13 mouse cellular contexts compared by ENCODE assay signal in the genomic region with DNA sequence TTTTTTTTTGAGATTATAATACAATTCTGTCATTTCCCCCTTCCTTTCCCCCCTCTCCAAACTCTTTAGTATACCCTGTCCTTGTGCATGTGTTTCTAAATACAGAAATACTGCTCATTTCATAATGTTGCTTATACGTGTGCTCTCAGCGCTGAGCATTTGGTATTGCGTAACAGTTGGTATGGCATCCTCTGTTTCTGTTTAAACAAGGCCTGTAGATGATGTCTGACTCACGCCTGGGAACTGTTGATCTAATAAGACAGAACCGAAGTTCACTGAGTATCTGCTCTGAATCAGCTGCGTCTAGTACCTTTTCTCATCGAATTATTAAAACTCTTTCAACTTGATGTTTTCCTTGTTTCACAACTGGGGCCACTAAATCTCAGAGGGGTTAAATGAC. TPM values are rescaled to one million over a fixed set of nuclear protein-coding genes. Genes with fewer than 3 reads are reported as not detected.
A peak's percentile ranks its signal among the peaks of the same experiment; 100 is the strongest.
DNase-seq lines count a peak whose midpoint lies in the region; ATAC-seq lines count a peak whose summit lies in the region.
"Had no signal": no experiment of that assay in that cellular context is flagged by ENCODE, and none has a peak within 500 bp of the region (broad histone marks: within the 10 kb centered on the region; RNA-seq: fewer than 3 reads in every experiment).

No protein-coding gene starts in this region.

- DNase-seq in frontal cortex, postnatal 14 days (ENCODE audit: low spot score in 2 of 2), result no peak
- DNase-seq in 3134 (ENCODE audit: extremely low read depth, insufficient read length, low spot score), result peak; percentile 38
- DNase-seq in brain, adult 2 months (ENCODE audit: low read depth, low spot score), result peak; percentile 57
- DNase-seq in cerebellum, postnatal 4 days (ENCODE audit: low spot score in 2 of 2), result no peak
- DNase-seq in cerebellum, adult 11-12 months, result no peak
- DNase-seq: cerebellum, postnatal 14 days; gastrocnemius, postnatal 25 days; heart, postnatal 14 days had no signal

- H3K9me3 ChIP-seq in liver, embryonic 15.5 days (replicated peaks), result no peaks in the 10 kb centered on the region
- no peaks in the 10 kb centered on the region for H3K9me3 ChIP-seq in kidney, embryonic 16.5 days (ENCODE audit: low read length)
- H3K9me3 ChIP-seq: limb, embryonic 15.5 days; midbrain, embryonic 13.5 days had no signal

- H3K9ac ChIP-seq in liver, embryonic 15.5 days, result no peak overlapping the region
- H3K9ac ChIP-seq in kidney, embryonic 16.5 days (replicated peaks; ENCODE audit: low read length), result no peak overlapping the region
- H3K9ac ChIP-seq: limb, embryonic 15.5 days; midbrain, embryonic 13.5 days had no signal

- H3K27me3 ChIP-seq in liver, embryonic 15.5 days, result no peaks in the 10 kb centered on the region
- no peaks in the 10 kb centered on the region for H3K27me3 ChIP-seq in kidney, embryonic 16.5 days (ENCODE audit: insufficient read depth, low read length)
- H3K27me3 ChIP-seq: limb, embryonic 15.5 days; midbrain, embryonic 13.5 days had no signal

- no peak overlapping the region for H3K27ac ChIP-seq in liver, embryonic 15.5 days (replicated peaks)
- no peak overlapping the region for H3K27ac ChIP-seq in kidney, embryonic 16.5 days (ENCODE audit: low read length)
- H3K27ac ChIP-seq: limb, embryonic 15.5 days; midbrain, embryonic 13.5 days had no signal

- H3K4me1 ChIP-seq in liver, embryonic 15.5 days (replicated peaks), result no peaks in the 10 kb centered on the region
- H3K4me1 ChIP-seq in kidney, embryonic 16.5 days (ENCODE audit: insufficient read depth, low read length), result no peaks in the 10 kb centered on the region
- H3K4me1 ChIP-seq: limb, embryonic 15.5 days; midbrain, embryonic 13.5 days had no signal

- H3K4me3 ChIP-seq in liver, embryonic 15.5 days (replicated peaks), result no peak overlapping the region
- no peak overlapping the region for H3K4me3 ChIP-seq in kidney, embryonic 16.5 days (ENCODE audit: low read length)
- H3K4me3 ChIP-seq: limb, embryonic 15.5 days; midbrain, embryonic 13.5 days had no signal

- peak; percentile 85 for ATAC-seq in frontal cortex, adult (ENCODE audit: low TSS enrichment)
- peak; percentile 42 for ATAC-seq in liver, embryonic 15.5 days (ENCODE audit: insufficient read depth)
- ATAC-seq in kidney, embryonic 16.5 days (ENCODE audit: low FRiP score, low TSS enrichment), result no peak
- ATAC-seq: midbrain, embryonic 13.5 days had no signal

- WGBS in liver, embryonic 15.5 days (ENCODE audit: insufficient replicate concordance), result 55% methylated on average over 7 of the region's 7 CpGs
- 70% methylated on average over 7 of the region's 7 CpGs for WGBS in kidney, embryonic 16.5 days

- no peaks in the 10 kb centered on the region for H3K36me3 ChIP-seq in liver, embryonic 15.5 days (replicated peaks)
- no peaks in the 10 kb centered on the region for H3K36me3 ChIP-seq in kidney, embryonic 16.5 days (ENCODE audit: insufficient read depth, low read length)
- H3K36me3 ChIP-seq: limb, embryonic 15.5 days; midbrain, embryonic 13.5 days had no signal

- H3K4me2 ChIP-seq in liver, embryonic 15.5 days, result no peak overlapping the region
- H3K4me2 ChIP-seq in kidney, embryonic 16.5 days (replicated peaks; ENCODE audit: low read depth, low read length), result no peak overlapping the region
- H3K4me2 ChIP-seq: limb, embryonic 15.5 days; midbrain, embryonic 13.5 days had no signal

RNA-seq across cellular contexts. Expression of a gene that starts 24.2 kb away (rescaled TPM):
- polyA plus RNA-seq in liver, embryonic 15.5 days (2015; fragmentation: Nextera tagmentation; extraction: Ambion mirVana), result 0.21 TPM in 2 replicates
- 1.8 and 2.1 TPM in 2 replicates for polyA plus RNA-seq in kidney, embryonic 16.5 days (2015; fragmentation: Nextera tagmentation; extraction: Ambion mirVana)

Comparison
In these comparisons a context has a peak if more than half of its experiments do, and no peak if none do; other contexts are left out.
1. DNase-seq: peak in 3134 (single experiment) and brain, adult 2 months (single experiment); none in frontal cortex, postnatal 14 days (0 of 2), cerebellum, postnatal 4 days (0 of 2) and cerebellum, adult 11-12 months (single experiment).